Mouse (Mus musculus) cerebellum, adult 2 months (tissue): ENCODE results near the gene Marc2. TPM values are rescaled to one million over a fixed set of nuclear protein-coding genes. Genes with fewer than 3 reads are reported as not detected.

ENCODE experiments used
- DNase-seq, 2 experiments: peaks; one replicate each; pipeline ENCODE4 v3.0.0; 2021
- H3K27ac ChIP-seq: fragments of 200-500 bp; 2 replicates; pipeline ENCODE4 v1.5.1; 2012; ENCODE audit warnings: low read length, control low read depth, inconsistent platforms; ENCODE audit not compliant: insufficient read depth
- H3K27me3 ChIP-seq: fragments of 200-500 bp; 2 replicates; pipeline ENCODE4 v1.6.1; 2012; ENCODE audit warnings: inconsistent platforms, mild to moderate bottlenecking, low read length, moderate library complexity; ENCODE audit not compliant: control insufficient read depth, insufficient read depth
- H3K4me1 ChIP-seq: fragments of 200-500 bp; 2 replicates; pipeline ENCODE4 v1.6.1; 2011; ENCODE audit warnings: low read length; ENCODE audit not compliant: control insufficient read depth, insufficient read depth
- H3K4me3 ChIP-seq: fragments of 200-500 bp; replicated peaks from 2 replicates; pipeline ENCODE3; 2011; ENCODE audit warnings: mild to moderate bottlenecking, low read depth, low read length, control low read depth; ENCODE audit not compliant: insufficient read depth
- CTCF ChIP-seq: fragments of 200-500 bp; IDR thresholded peaks from 2 replicates; pipeline ENCODE4 v1.5.1; 2011; ENCODE audit warnings: low read depth, mild to moderate bottlenecking, control low read depth, low read length, moderate library complexity, borderline replicate concordance; ENCODE audit not compliant: insufficient read depth
- POLR2A ChIP-seq: fragments of 200-500 bp; IDR thresholded peaks from 2 replicates; pipeline ENCODE4 v1.6.1; 2011; ENCODE audit warnings: low read length, control low read depth, borderline replicate concordance; ENCODE audit not compliant: insufficient read depth
- WGBS: fragments of 180-500 bp; shearing (Covaris S2); methylation state at CpG from one replicate; pipeline ENCODE4 v1.1.7; 2018; 5-methylcytosine and 5-hydroxymethylcytosine counted together
- polyA plus RNA-seq: library from polyadenylated mRNA; depleted of rRNA; stranded (reverse); fragments of >200 nt; gene quantifications from 2 replicates; pipeline ENCODE4 v1.2.3, GENCODE M21; 2012; rRNA removed

Marc2 gene
- 64.9 and 76.3 TPM in 2 replicates for polyA plus RNA-seq

- H3K27ac ChIP-seq: no peak within 1 kb of the TSS
- TF ChIP-seq CTCF (no peak), POLR2A (no peak)
- peak within 1 kb of the TSS; percentile 71 for H3K4me3 ChIP-seq
- WGBS: 3% methylated on average over 18 of the region's 18 CpGs
- no peak for DNase-seq
- no peaks in the 10 kb centered on the region for H3K27me3 ChIP-seq
- no peaks in the 10 kb centered on the region for H3K4me1 ChIP-seq
Measured at GRCm38 (mm10) chr1:184846092-184846750, at the start of gene Marc2. Gene Marc2 (minus strand): TSS chr1:184846451.

DNA sequence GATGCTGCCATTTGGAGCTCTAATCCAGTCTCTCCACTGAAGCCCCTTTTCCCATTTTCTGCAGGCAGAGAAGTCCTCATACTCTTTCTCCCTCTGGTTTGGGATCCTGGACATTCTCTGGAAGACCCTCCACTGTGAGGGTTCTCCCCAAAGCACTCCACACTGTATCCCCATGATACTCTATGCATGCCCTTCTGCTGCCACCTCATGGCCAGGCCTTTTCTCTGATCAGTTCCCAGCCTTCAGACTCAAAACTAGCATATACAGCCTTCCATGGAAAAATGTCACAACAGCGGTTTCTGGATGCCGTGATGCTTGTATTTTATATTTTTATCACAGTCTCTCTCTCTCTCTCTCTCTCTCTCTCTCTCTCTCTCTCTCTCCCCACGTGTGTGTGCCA, 45.7 kb upstream of the Marc2 start:
- DNase-seq: no peak
- no peak for TF ChIP-seq CTCF
- no peak for TF ChIP-seq POLR2A
- no peak overlapping the region for H3K4me3 ChIP-seq
- no peaks in the 10 kb centered on the region for H3K4me1 ChIP-seq
- H3K27me3 ChIP-seq: no peaks in the 10 kb centered on the region; the same call in 1 of the 2 replicates
- 75% methylated on average over 3 of the region's 3 CpGs for WGBS
- H3K27ac ChIP-seq: no peak overlapping the region

DNA sequence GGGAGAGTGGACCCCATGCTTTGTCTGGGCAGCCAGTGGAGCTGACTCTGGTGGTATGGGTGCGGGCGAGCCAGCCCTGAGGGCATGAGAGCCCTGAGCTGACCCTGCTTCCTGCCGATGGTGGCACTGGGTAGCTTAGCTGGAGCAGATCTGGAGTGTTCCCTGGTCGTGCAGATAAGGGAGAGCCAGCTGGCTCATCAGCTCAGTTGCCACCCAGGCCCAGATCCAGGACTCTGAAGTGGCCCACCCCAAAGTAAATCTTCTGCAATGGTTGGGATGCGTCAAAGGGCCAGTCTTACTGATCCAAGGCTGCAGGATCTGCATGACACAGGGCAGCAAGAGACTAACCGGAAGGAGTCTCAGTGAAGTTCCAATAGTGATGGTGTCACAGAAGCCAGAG, 43.2 kb upstream of the Marc2 start:
- no peak overlapping the region for H3K27ac ChIP-seq
- no peak for DNase-seq
- no peak overlapping the region for H3K4me3 ChIP-seq
- WGBS: 79% methylated on average over 6 of the region's 6 CpGs
- TF ChIP-seq POLR2A (no peak), CTCF (no peak)
- no peaks in the 10 kb centered on the region for H3K27me3 ChIP-seq
- no peaks in the 10 kb centered on the region for H3K4me1 ChIP-seq

GRCm38 (mm10) chr1:184886160-184886559, 39.9 kb upstream of the Marc2 start:
- H3K4me3 ChIP-seq: no peak overlapping the region
- no peak for DNase-seq
- no peaks in the 10 kb centered on the region for H3K4me1 ChIP-seq
- peaks cover 2% of the 10 kb centered on the region; the same call in 1 of the 2 replicates for H3K27me3 ChIP-seq
- no peak overlapping the region for H3K27ac ChIP-seq
- TF ChIP-seq CTCF: no peak
- no peak for TF ChIP-seq POLR2A
- WGBS: 80% methylated on average over 1 of the region's 1 CpGs

DNA sequence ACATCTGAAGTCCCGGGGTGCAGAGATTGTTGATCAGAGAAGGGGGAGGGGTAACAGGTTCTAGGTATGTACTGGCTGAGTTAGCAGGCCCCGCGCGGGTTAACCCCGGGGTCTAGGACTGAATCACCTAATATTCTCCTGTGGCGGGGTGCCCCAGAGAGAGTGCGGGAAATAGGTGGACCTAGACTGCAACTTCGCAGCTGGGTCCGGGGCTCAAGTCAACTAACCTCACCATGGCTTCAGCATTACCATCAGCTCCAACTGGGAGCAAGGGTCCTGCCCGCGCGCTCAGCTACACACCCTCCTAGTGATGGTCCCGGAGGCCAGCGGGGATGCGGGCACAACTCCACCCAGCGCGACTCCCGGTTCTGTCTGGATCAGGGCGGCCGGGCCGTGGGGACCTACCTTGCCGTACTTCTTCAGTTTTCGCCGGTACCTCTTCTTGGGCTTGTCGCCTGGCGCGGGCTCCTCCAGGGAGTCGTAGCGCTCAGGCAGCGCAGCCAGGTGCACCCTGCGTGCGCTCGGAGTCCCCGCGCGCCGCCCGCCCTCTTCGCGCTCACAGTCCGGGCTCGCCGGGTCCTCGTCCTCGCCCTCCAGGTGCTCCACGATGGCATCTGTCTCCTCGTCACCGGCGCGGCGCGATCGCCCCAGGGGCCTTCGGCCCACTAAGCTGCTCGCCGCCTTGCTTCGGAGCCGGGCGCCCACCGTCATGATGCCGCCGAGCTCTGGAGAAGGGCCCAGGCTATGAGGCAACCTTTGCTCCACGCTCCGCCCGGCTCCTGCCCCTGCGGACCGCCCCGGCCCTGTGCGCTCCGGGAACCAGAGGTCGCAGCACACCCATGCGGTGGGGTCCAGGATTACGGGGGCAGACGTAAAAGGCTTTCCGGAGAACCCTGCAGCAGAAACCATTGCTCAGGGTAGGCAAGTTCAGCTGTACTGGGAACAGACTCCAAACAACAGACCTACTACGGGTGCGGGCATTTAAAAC, 36.3 kb upstream of the Marc2 start, which contains the start of gene C130074G19Rik:
C130074G19Rik (minus strand) TSS at position 938 of the 988 bp plus-strand sequence.
- no peaks in the 10 kb centered on the region for H3K4me1 ChIP-seq
- DNase-seq: no peak
- TF ChIP-seq CTCF (no peak), POLR2A (no peak)
- 4% methylated on average over 77 of the region's 77 CpGs for WGBS
- H3K27ac ChIP-seq: no peak within 1 kb of the TSS
- H3K4me3 ChIP-seq: no peak within 1 kb of the TSS
- H3K27me3 ChIP-seq: peaks cover 2% of the 10 kb centered on the region; the same call in 1 of the 2 replicates

DNA sequence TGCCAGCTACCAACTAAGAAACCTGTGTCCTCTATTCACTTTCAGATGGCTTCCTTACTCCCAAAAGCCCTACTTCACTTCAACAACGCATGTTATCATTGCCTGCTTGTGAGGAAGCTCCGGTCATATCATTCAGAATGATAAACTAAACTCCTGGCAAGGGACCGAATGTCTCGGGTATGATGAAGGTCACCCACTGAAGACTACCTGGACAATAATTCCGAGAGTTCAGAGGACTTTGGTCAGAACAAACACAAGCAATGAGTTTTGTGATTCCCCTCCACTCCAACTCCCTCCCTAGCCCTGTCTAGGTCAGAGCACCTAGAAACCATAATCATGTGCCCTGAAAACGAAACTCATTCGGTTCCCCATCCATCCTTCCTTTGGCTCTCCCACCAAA, 35.6 kb upstream of the Marc2 start:
- Histone ChIP-seq H3K4me3 (no peak overlapping the region), H3K27ac (no peak overlapping the region), H3K4me1 (no peaks in the 10 kb centered on the region), H3K27me3 (peaks cover 2% of the 10 kb centered on the region; the same call in 1 of the 2 replicates)
- DNase-seq: no peak
- WGBS: 79% methylated on average over 7 of the region's 7 CpGs
- no peak for TF ChIP-seq POLR2A
- no peak for TF ChIP-seq CTCF

DNA sequence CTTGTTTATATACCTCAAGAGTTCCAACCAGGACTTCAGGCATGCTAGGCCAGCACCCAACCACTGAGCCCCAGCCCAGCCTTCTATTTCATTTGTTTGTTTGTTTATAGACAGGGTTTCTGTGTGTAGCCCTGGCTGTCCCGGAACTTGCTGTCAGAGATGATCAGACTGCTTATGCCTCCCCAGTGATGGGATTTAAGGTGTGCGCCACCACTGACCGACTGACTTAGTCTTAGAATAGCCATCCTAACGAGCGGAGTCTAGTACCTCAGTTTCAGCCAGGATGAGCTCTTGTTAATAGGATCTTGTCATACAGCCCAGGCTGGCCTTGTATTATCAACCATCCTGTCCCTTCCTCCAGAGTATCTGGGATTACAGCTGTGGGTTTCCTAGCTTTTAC, 35.0 kb upstream of the Marc2 start:
- Histone ChIP-seq H3K4me1 (no peaks in the 10 kb centered on the region), H3K27ac (no peak overlapping the region), H3K4me3 (no peak overlapping the region), H3K27me3 (peaks cover 2% of the 10 kb centered on the region; the same call in 1 of the 2 replicates)
- no peak for DNase-seq
- WGBS: 90% methylated on average over 5 of the region's 5 CpGs
- TF ChIP-seq POLR2A (no peak), CTCF (no peak)

- 70% methylated on average over 6 of the region's 6 CpGs for WGBS
- Histone ChIP-seq H3K27ac (no peak overlapping the region), H3K4me1 (no peaks in the 10 kb centered on the region), H3K27me3 (peaks cover 2% of the 10 kb centered on the region; the same call in 1 of the 2 replicates), H3K4me3 (no peak overlapping the region)
- no peak for DNase-seq
- TF ChIP-seq CTCF: no peak
- TF ChIP-seq POLR2A: no peak
Measured at GRCm38 (mm10) chr1:184878860-184879259, 32.6 kb upstream of the Marc2 start.
